Mouse (Mus musculus) liver, postnatal 0 days (tissue): ENCODE results near the gene Ahsg. TPM values are rescaled to one million over a fixed set of nuclear protein-coding genes. Genes with fewer than 3 reads are reported as not detected.

ENCODE experiments used
- ATAC-seq: fragments of 200-750 bp; cut with Nextera tagmentation; 2 replicates; pipeline ENCODE4 v1.8.0; 2017; ENCODE audit warnings: mild to moderate bottlenecking, moderate library complexity
- DNase-seq: peaks from one replicate; pipeline ENCODE4 v3.0.0-alpha.2; 2016
- H3K27ac ChIP-seq: fragments of 300-500 bp; sonication (generic); 2 replicates; pipeline ENCODE4 v1.5.1; 2014; ENCODE audit warnings: antibody characterized with exemption, moderate library complexity, mild to moderate bottlenecking, low read depth
- H3K27me3 ChIP-seq: fragments of 300-500 bp; sonication (generic); 2 replicates; pipeline ENCODE4 v1.6.1; 2014; ENCODE audit warnings: low read length, control low read depth, mixed read lengths; ENCODE audit not compliant: insufficient read depth
- H3K36me3 ChIP-seq: fragments of 300-500 bp; sonication (generic); replicated peaks from 2 replicates; pipeline ENCODE4 v1.6.1; 2014; ENCODE audit warnings: mild to moderate bottlenecking, control low read depth, low read length, moderate library complexity, mixed read lengths; ENCODE audit not compliant: insufficient read depth
- H3K4me1 ChIP-seq: fragments of 300-500 bp; sonication (generic); 2 replicates; pipeline ENCODE4 v1.6.1; 2014; ENCODE audit warnings: antibody characterized with exemption, mild to moderate bottlenecking, control low read depth; ENCODE audit not compliant: insufficient read depth
- H3K4me2 ChIP-seq: fragments of 300-500 bp; sonication (generic); 2 replicates; pipeline ENCODE4 v1.6.1; 2014; ENCODE audit warnings: low read depth, mild to moderate bottlenecking, low read length, moderate library complexity, mixed read lengths
- H3K4me3 ChIP-seq: fragments of 300-500 bp; sonication (generic); 2 replicates; pipeline ENCODE4 v1.5.1; 2014; ENCODE audit warnings: low read depth, low read length
- H3K9ac ChIP-seq: fragments of 300-500 bp; sonication (generic); replicated peaks from 2 replicates; pipeline ENCODE4 v1.6.1; 2014; ENCODE audit warnings: mild to moderate bottlenecking, moderate library complexity
- H3K9me3 ChIP-seq: fragments of 300-500 bp; sonication (generic); 2 replicates; pipeline ENCODE4 v1.6.1; 2016; ENCODE audit warnings: mild to moderate bottlenecking, control low read depth, low read length, mixed read lengths
- CTCF ChIP-seq: sonication (generic); IDR thresholded peaks from 2 replicates; pipeline ENCODE4 v1.5.1; 2016; ENCODE audit warnings: antibody characterized with exemption, low read depth
- EP300 ChIP-seq: IDR thresholded peaks from 2 replicates; pipeline ENCODE4 v1.6.1; 2016; ENCODE audit warnings: antibody characterized with exemption, low read depth, mild to moderate bottlenecking
- WGBS: fragments of 180-500 bp; shearing (Covaris S2); extraction: QIAGEN DNeasy Blood & Tissue Kit; methylation state at CpG from one replicate; pipeline ENCODE4 v1.1.7; 2014; ENCODE audit not compliant: insufficient replicate concordance; 5-methylcytosine and 5-hydroxymethylcytosine counted together
- polyA plus RNA-seq: library from polyadenylated mRNA; unstranded; fragments of >200 nt; fragmentation: Nextera tagmentation; extraction: Ambion mirVana; gene quantifications from 2 replicates; pipeline ENCODE4 v1.2.1, GENCODE M21; 2015

Gene Ahsg
- polyA plus RNA-seq, 1 experiment from 2014 or later: 27,060 TPM

GRCm38 (mm10) chr16:22848331-22848730 lies 42.7 kb upstream of the Ahsg start:
- DNase-seq (no peak), ATAC-seq (no peak)
- Histone ChIP-seq H3K4me3 (no peak overlapping the region), H3K9ac (no peak overlapping the region), H3K4me2 (no peak overlapping the region), H3K36me3 (peaks cover 16% of the 10 kb centered on the region), H3K27me3 (no peaks in the 10 kb centered on the region), H3K9me3 (no peaks in the 10 kb centered on the region), H3K27ac (no peak overlapping the region), H3K4me1 (peaks cover 18% of the 10 kb centered on the region)
- WGBS: 91% methylated on average over 1 of the region's 1 CpGs
- no peak for TF ChIP-seq EP300
- no peak for TF ChIP-seq CTCF

- Histone ChIP-seq H3K4me1 (peaks cover 19% of the 10 kb centered on the region), H3K4me3 (no peak overlapping the region), H3K27ac (no peak overlapping the region), H3K4me2 (peak overlapping the region; percentile 38), H3K27me3 (no peaks in the 10 kb centered on the region), H3K9ac (no peak overlapping the region), H3K9me3 (no peaks in the 10 kb centered on the region), H3K36me3 (peaks cover 22% of the 10 kb centered on the region)
- DNase-seq (no peak), ATAC-seq (no peak)
- TF ChIP-seq CTCF: no peak
- peak; percentile 85 for TF ChIP-seq EP300
- WGBS: 77% methylated on average over 4 of the region's 4 CpGs
These were observed 38.4 kb upstream of the Ahsg start for GRCm38 (mm10) chr16:22852709-22853108.

- ATAC-seq: no peak
- TF ChIP-seq EP300 (peak; percentile 70), CTCF (no peak)
- peak overlapping the region; percentile 94 for H3K4me2 ChIP-seq
- peaks cover 11% of the 10 kb centered on the region for H3K36me3 ChIP-seq
- no peaks in the 10 kb centered on the region for H3K27me3 ChIP-seq
- peak; percentile 24 for DNase-seq
- no peaks in the 10 kb centered on the region for H3K9me3 ChIP-seq
- peak overlapping the region; percentile 98 for H3K27ac ChIP-seq
- H3K4me1 ChIP-seq: peaks cover 24% of the 10 kb centered on the region
- 4% methylated on average over 9 of the region's 9 CpGs for WGBS
- peak overlapping the region; percentile 75 for H3K4me3 ChIP-seq
- H3K9ac ChIP-seq: peak overlapping the region; percentile 69
These were observed 34.3 kb upstream of the Ahsg start for GRCm38 (mm10) chr16:22856773-22857172.

- DNase-seq: peak; percentile 99
- Histone ChIP-seq H3K27ac (peak within 1 kb of the TSS; percentile 98), H3K36me3 (peaks cover 17% of the 10 kb centered on the region), H3K9ac (peak within 1 kb of the TSS; percentile 89), H3K9me3 (no peaks in the 10 kb centered on the region), H3K4me2 (peak within 1 kb of the TSS; percentile 94), H3K27me3 (no peaks in the 10 kb centered on the region), H3K4me1 (peaks cover 20% of the 10 kb centered on the region), H3K4me3 (peak within 1 kb of the TSS; percentile 75)
- under 1% methylated on average over 62 of the region's 62 CpGs for WGBS
- ATAC-seq: peak; percentile 97
- TF ChIP-seq EP300 (no peak), CTCF (no peak)
These were observed 33.5 kb upstream of the Ahsg start, which contains the start of the genes Tbccd1 and Dnajb11 for GRCm38 (mm10) chr16:22857431-22858113. TSS of gene Tbccd1 (minus strand) at chr16:22857669. TSS of gene Dnajb11 (plus strand) at chr16:22857845.

- TF ChIP-seq EP300 (no peak), CTCF (no peak)
- H3K27me3 ChIP-seq: no peaks in the 10 kb centered on the region
- peaks cover 62% of the 10 kb centered on the region for H3K36me3 ChIP-seq
- H3K4me3 ChIP-seq: no peak overlapping the region
- H3K9ac ChIP-seq: no peak overlapping the region
- ATAC-seq: no peak
- 90% methylated on average over 8 of the region's 8 CpGs for WGBS
- no peak overlapping the region for H3K27ac ChIP-seq
- H3K9me3 ChIP-seq: no peaks in the 10 kb centered on the region
- no peak for DNase-seq
- no peak overlapping the region for H3K4me2 ChIP-seq
- no peaks in the 10 kb centered on the region for H3K4me1 ChIP-seq
These were observed 18.7 kb upstream of the Ahsg start for GRCm38 (mm10) chr16:22872397-22872796.

GRCm38 (mm10) chr16:22873369-22873768 lies 17.7 kb upstream of the Ahsg start:
- H3K9ac ChIP-seq: no peak overlapping the region
- H3K4me1 ChIP-seq: peaks cover 4% of the 10 kb centered on the region; the same call in 1 of the 2 replicates
- no peaks in the 10 kb centered on the region for H3K9me3 ChIP-seq
- no peak overlapping the region for H3K4me3 ChIP-seq
- peaks cover 53% of the 10 kb centered on the region for H3K36me3 ChIP-seq
- no peak for TF ChIP-seq CTCF
- no peak for TF ChIP-seq EP300
- WGBS: 71% methylated on average over 4 of the region's 4 CpGs
- ATAC-seq: no peak
- H3K27me3 ChIP-seq: no peaks in the 10 kb centered on the region
- no peak overlapping the region for H3K4me2 ChIP-seq
- H3K27ac ChIP-seq: no peak overlapping the region
- no peak for DNase-seq
